Mouse (Mus musculus) heart, adult 2 months (tissue): Measurements from ENCODE around the gene Ttc9c. TPM values are rescaled to one million over a fixed set of nuclear protein-coding genes. Genes with fewer than 3 reads are reported as not detected.

ENCODE experiments used
- DNase-seq, 2 experiments: peaks; one replicate each; pipeline ENCODE4 v3.0.0; 2021
- H3K27ac ChIP-seq: fragments of 200-600 bp; 2 replicates; pipeline ENCODE4 v1.8.1; 2022
- H3K27me3 ChIP-seq: fragments of 200-500 bp; 2 replicates; pipeline ENCODE4 v1.6.1; 2012; ENCODE audit warnings: mild to moderate bottlenecking, low read length, inconsistent platforms, mixed read lengths; ENCODE audit not compliant: control insufficient read depth, insufficient read depth
- H3K36me3 ChIP-seq: fragments of 200-500 bp; 2 replicates; pipeline ENCODE4 v1.6.1; 2012; ENCODE audit warnings: low read length, inconsistent platforms; ENCODE audit not compliant: control insufficient read depth, insufficient read depth
- H3K4me1 ChIP-seq: fragments of 200-500 bp; 2 replicates; pipeline ENCODE4 v1.6.1; 2011; ENCODE audit warnings: low read length; ENCODE audit not compliant: control insufficient read depth, insufficient read depth
- H3K4me3 ChIP-seq: fragments of 200-600 bp; 2 replicates; pipeline ENCODE4 v1.8.1; 2022
- H3K79me2 ChIP-seq: fragments of 200-500 bp; replicated peaks from 2 replicates; pipeline ENCODE4 v1.6.1; 2012; ENCODE audit warnings: mild to moderate bottlenecking, inconsistent platforms, low read length, moderate library complexity, mixed read lengths; ENCODE audit not compliant: control insufficient read depth, insufficient read depth
- H3K9ac ChIP-seq: fragments of 200-500 bp; 2 replicates; pipeline ENCODE4 v1.6.1; 2012; ENCODE audit warnings: low read depth, mild to moderate bottlenecking, control low read depth, inconsistent platforms, low read length, mixed read lengths
- CTCF ChIP-seq: fragments of 200-600 bp; IDR thresholded peaks from 2 replicates; pipeline ENCODE4 v1.8.1; 2022; ENCODE audit warnings: antibody characterized with exemption, mild to moderate bottlenecking, moderate library complexity
- EP300 ChIP-seq: fragments of 200-500 bp; IDR thresholded peaks from 2 replicates; pipeline ENCODE4 v1.6.1; 2011; ENCODE audit warnings: low read depth, low read length, control low read depth; ENCODE audit not compliant: insufficient read depth
- POLR2A ChIP-seq: fragments of 200-500 bp; IDR thresholded peaks from 2 replicates; pipeline ENCODE4 v1.6.1; 2011; ENCODE audit warnings: mild to moderate bottlenecking, low read depth, low read length, control low read depth; ENCODE audit not compliant: insufficient read depth
- WGBS: fragments of 180-500 bp; shearing (Covaris S2); methylation state at CpG from one replicate; pipeline ENCODE4 v1.1.7; 2018; 5-methylcytosine and 5-hydroxymethylcytosine counted together
- intact Hi-C: fragments of 180-260 bp; cut with DNase I; formaldehyde crosslinking; loops from one replicate; pipeline ENCODE4 v1.15.1; 2025
- polyA plus RNA-seq: library from polyadenylated mRNA; depleted of rRNA; stranded (reverse); fragments of >200 nt; gene quantifications from 2 replicates; pipeline ENCODE4 v1.2.3, GENCODE M21; 2012
- total RNA-seq, 2 experiments: library from RNA; stranded (reverse); gene quantifications; 2 replicates each; pipeline ENCODE4 v1.2.3; 2021

Ttc9c gene
- total and polyA plus RNA-seq, 3 experiments, result 9.5 to 14.1 (median 14.1) TPM

DNA sequence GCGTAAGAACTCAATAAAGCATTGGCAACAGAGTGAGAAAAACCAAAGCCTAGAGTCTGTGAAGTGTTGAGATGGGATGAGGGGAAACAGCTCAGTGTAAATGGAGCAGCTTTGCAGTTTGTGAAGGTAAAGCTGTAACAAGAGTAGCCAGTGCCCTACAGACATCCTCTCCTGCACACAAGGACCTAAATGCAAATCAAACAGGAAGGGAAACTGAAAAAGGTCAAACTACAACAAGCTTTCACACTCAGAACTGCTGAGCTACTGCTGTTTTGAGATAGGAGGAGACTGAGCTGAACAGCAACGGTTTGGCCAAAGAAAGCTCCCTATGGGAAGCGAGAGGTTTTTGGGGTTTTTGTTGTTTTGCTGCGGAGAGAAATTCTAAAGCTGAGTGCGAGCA, 12.3 kb downstream of the Ttc9c start:
- no peak for DNase-seq
- TF ChIP-seq POLR2A (no peak), CTCF (no peak), EP300 (no peak)
- Histone ChIP-seq H3K4me3 (no peak overlapping the region), H3K36me3 (peaks cover 2% of the 10 kb centered on the region; the same call in 1 of the 2 replicates), H3K27ac (no peak overlapping the region), H3K27me3 (no peaks in the 10 kb centered on the region), H3K4me1 (no peaks in the 10 kb centered on the region; the same call in 1 of the 2 replicates), H3K79me2 (0 out of 2 replicates have a peak, but pooled peaks cover 1% of the 10 kb centered on the region), H3K9ac (no peak overlapping the region)
- intact Hi-C loops, result no loop called here
- WGBS, result 86% methylated on average over 5 of the region's 5 CpGs

DNA sequence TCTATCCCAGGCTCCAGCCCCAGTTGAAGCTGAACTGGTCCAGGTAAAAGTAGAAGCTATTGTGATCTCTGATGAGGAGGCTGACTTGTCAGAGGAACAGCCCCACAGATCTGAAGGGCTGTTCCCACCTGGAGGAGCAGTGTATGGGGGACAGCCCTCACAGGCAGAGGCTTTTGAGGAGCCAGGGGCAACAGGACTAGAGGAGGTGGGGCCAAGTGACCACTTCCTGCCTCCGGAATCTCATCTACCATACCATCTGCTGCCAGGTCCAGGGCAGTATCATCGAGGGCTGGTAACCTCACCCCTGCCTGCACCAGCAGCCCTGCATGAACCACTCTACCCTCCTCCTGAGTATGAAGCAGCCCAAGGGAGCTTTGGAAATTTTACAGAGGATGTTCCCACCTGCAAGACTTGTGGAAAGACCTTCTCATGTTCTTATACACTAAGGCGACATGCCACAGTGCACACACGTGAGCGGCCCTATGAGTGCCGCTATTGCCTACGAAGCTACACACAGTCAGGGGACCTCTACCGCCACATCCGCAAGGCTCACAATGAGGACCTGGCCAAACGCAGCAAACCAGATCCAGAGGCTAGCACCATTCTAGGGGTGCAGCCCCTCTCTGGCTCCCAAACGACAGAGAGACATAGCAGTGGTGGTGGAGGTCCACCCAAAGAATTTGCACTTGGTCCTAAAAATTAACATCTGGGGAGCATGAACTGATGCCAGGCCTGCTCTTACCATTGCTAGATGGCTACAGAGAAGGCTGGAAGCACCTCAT, 15.1 kb downstream of the Ttc9c start:
- Histone ChIP-seq H3K79me2 (0 out of 2 replicates have a peak, but pooled peaks cover 1% of the 10 kb centered on the region), H3K27me3 (no peaks in the 10 kb centered on the region), H3K4me3 (no peak overlapping the region), H3K9ac (no peak overlapping the region), H3K4me1 (no peaks in the 10 kb centered on the region; the same call in 1 of the 2 replicates), H3K36me3 (no peaks in the 10 kb centered on the region), H3K27ac (no peak overlapping the region)
- TF ChIP-seq POLR2A (no peak), CTCF (no peak), EP300 (no peak)
- intact Hi-C loops, result loop anchor here (2.0 to 5.0 kb wide), 2 partner anchors 15 to 82 kb away; partner anchors contain the start of genes Slc3a2 and Ttc9c
- WGBS, result 87% methylated on average over 11 of the region's 11 CpGs
- no peak for DNase-seq

DNA sequence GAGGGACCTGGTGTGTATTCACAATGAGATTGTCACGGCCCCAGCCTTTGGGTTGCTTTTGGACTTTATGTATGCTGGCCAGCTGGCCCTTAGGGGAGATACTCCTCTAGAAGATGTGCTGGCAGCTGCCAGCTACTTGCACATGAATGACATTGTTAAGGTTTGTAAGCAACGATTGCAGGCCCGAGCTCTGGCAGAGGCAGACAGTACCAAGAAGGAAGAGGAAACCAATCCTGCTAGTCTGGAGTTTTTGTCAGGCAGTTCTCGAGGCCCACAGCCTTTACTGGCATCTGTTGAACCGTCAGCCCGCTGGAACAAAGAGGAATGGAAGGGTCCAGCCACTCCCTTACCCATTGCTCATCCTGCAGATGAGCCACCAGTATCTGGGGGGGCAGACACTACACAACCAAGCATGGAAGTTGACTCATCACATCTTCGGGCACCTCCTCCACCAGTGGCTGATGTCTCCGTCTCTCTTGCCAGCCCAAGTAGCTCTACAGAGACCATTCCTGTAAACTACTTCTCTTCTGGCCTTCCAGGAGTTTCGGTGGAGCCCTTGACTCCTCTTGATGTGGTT, 15.8 kb downstream of the Ttc9c start:
- H3K27me3 ChIP-seq, result no peaks in the 10 kb centered on the region
- H3K9ac ChIP-seq, result no peak overlapping the region
- no peak overlapping the region for H3K4me3 ChIP-seq
- DNase-seq, result no peak
- no peaks in the 10 kb centered on the region for H3K36me3 ChIP-seq
- WGBS, result 82% methylated on average over 9 of the region's 9 CpGs
- TF ChIP-seq CTCF (no peak), POLR2A (no peak), EP300 (no peak)
- no peaks in the 10 kb centered on the region; the same call in 1 of the 2 replicates for H3K4me1 ChIP-seq
- H3K27ac ChIP-seq, result no peak overlapping the region; the same call in 1 of the 2 replicates
- intact Hi-C loops, result loop anchor here (2.0 to 5.0 kb wide), 2 partner anchors 16 to 81 kb away; partner anchors contain the start of genes Slc3a2 and Ttc9c
- 0 out of 2 replicates have a peak, but pooled peaks cover 1% of the 10 kb centered on the region for H3K79me2 ChIP-seq

DNA sequence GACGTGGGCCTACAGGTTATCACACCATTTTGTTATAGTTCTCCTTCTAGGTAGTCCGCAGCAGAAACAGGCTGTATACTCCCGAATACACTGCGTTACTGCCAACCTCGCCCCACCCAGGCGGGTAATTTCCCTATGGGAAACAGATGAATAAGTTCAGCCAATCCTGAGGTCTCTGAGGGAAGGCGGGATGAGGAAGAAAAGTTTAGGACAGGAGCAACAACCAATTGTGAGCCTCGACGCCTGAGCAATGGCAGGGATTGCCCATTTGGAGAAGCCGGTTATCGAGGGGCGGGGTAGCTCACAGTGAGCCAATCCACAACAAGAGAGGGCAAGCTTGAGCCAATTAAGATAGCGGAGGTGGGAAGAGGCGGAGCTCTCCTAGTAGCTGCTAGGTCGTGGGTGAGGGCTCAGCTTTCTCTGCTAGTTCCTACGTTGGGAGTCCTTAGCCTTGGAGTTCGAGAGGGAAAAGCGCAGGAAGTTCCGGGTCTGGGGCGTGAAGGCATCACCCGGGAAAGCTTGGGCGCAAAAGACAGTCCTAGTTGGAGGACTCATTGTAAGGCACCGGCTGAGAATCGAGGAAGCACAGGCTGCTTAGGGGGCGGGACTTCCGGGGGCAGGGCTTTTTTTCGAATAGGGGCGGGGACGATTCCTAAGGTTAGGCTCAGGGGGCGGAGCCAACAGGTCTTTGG, 16.9 kb downstream of the Ttc9c start, which contains the start of gene Zbtb3:
Zbtb3 (plus strand) TSS at position 426 of the 692 bp plus-strand sequence.
- 1% methylated on average over 30 of the region's 30 CpGs for WGBS
- no peaks in the 10 kb centered on the region; the same call in 1 of the 2 replicates for H3K36me3 ChIP-seq
- DNase-seq, result peak; percentile 88 to 96
- TF ChIP-seq POLR2A (peak; percentile 94), CTCF (no peak)
- 0 out of 2 replicates have a peak, but pooled peaks cover 1% of the 10 kb centered on the region for H3K79me2 ChIP-seq
- H3K27me3 ChIP-seq, result no peaks in the 10 kb centered on the region
- peak within 1 kb of the TSS; percentile 60 for H3K9ac ChIP-seq
- intact Hi-C loops, result loop anchor here (2.0 to 5.0 kb wide), 2 partner anchors 17 to 80 kb away; partner anchors contain the start of genes Slc3a2 and Ttc9c
- peak within 1 kb of the TSS; percentile 83 for H3K27ac ChIP-seq
- H3K4me1 ChIP-seq, result no peaks in the 10 kb centered on the region; the same call in none of the 2 replicates
- H3K4me3 ChIP-seq, result peak within 1 kb of the TSS; percentile 85

DNA sequence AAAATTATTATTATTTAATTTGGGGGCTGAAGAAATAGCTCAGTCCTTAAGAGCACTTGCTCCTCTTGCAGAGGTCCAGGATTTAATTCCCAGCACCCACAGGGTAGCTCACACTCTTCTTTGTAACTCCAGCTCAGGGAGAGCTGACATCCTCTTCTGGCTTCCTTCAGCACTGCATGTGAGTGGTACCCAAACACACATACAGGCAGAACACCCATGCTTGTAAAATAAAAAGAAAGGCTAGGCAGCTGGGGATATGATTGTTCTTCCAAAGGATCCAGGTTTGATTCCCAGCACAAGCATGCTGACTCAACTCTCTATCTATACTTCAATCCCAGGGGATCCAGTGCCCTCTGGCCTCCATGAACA, 20.2 kb downstream of the Ttc9c start:
- peak overlapping the region; percentile 81 for H3K27ac ChIP-seq
- intact Hi-C loops, result loop anchor here (2.0 kb wide), 2 partner anchors 24 to 72 kb away; partner anchors contain the start of genes Tmem179b and Ubxn1

More for the DNA sequence above, 20.2 kb downstream of the Ttc9c start:
- TF ChIP-seq CTCF (peak; percentile 11; the same call in 1 of the 2 replicates), POLR2A (no peak)
- no peaks in the 10 kb centered on the region; the same call in none of the 2 replicates for H3K4me1 ChIP-seq
- H3K4me3 ChIP-seq, result peak overlapping the region; percentile 83; the same call in 1 of the 2 replicates
- H3K79me2 ChIP-seq, result 0 out of 2 replicates have a peak, but pooled peaks cover under 1% of the 10 kb centered on the region
- no peak overlapping the region for H3K9ac ChIP-seq
- H3K27me3 ChIP-seq, result no peaks in the 10 kb centered on the region
- no peak for DNase-seq
- H3K36me3 ChIP-seq, result peaks cover 3% of the 10 kb centered on the region; the same call in 1 of the 2 replicates
